Mouse (Mus musculus): ENCODE results near the gene Bckdha. TPM values are rescaled to one million over a fixed set of nuclear protein-coding genes. Genes with fewer than 3 reads are reported as not detected.

Bckdha gene
- polyA plus RNA-seq, 1 experiment from 2014 or later = 54.1 TPM

DNA sequence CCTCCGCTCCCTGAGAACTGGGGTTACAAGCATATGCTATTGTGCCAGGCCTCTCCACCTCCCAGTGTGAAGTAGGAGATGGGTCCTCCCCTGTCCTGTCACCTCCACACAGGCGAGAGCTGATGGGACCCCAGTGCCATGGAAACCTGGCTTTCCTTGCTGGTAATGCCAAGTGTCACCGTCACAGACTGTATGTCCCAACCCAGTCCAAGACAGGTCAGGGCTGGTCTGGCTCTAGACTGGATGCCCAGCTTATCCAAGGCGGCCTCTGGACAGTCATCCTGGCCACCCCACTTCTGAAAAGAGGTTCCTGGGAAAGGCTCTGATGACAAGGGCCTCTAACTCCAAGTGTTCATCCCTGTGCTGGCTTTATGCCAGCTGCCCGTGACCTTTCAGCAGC, 21.7 kb downstream of the Bckdha start:
- H3K9me3 ChIP-seq (replicated peaks; ENCODE audit: control insufficient read depth, low read length) = no peaks in the 10 kb centered on the region
- H3K27me3 ChIP-seq (ENCODE audit: control insufficient read depth, insufficient read depth, low read length) = no peaks in the 10 kb centered on the region
- H3K4me2 ChIP-seq (ENCODE audit: low read depth, low read length) = no peak overlapping the region
- H3K4me1 ChIP-seq (ENCODE audit: control insufficient read depth, insufficient read depth, low read length) = no peaks in the 10 kb centered on the region
- ATAC-seq (ENCODE audit: insufficient read depth, low FRiP score) = no peak
- no peak overlapping the region for H3K27ac ChIP-seq (ENCODE audit: low read length)
- H3K4me3 ChIP-seq (replicated peaks; ENCODE audit: low read length) = no peak overlapping the region
- peaks cover 5% of the 10 kb centered on the region; the same call in 1 of the 2 replicates for H3K36me3 ChIP-seq (ENCODE audit: control insufficient read depth, insufficient read depth, low read length)
- no peak overlapping the region for H3K9ac ChIP-seq (ENCODE audit: low read length)
- 85% methylated on average over 5 of the region's 5 CpGs for WGBS

DNA sequence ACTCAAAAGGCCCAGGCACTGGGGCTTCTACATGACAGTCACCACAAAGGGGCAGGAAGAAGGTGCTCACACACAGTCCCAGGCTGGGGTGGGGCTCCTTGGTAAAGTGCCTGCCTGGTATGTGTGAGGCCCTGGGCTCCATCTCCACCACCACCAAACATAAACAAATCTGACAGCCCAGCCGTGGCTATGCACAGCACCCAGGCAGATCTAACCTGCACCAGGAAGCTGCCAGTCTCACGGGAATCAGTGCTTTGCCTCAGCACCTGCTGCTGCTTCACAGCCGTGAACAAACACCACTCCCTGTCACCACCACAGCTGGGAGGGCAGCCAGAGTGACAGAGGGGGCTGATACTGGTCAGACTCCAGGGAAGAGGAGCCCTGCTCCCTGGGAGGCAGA, 22.4 kb downstream of the Bckdha start:
- peak; percentile 28; the same call in 1 of the 2 replicates for ATAC-seq (ENCODE audit: insufficient read depth, low FRiP score)

DNA sequence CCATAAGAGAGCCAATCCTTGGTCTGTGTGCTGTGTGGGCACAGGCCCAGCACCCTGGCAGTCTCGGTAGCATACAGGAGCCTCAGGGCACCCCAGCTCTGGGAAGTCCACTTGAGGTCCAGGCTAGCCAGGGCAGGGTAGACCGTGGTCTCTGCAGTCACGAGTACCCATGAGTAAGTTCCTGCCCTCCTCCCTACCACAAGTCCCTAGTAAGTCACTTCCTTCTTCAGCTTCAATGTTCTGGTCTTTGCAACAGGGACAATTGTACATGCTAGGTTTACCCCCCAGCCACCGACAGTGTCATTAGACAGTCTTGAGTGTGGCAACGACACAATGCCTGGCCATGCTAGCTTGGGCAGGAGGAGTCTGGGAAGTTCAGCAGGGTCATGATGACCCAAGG, 26.1 kb downstream of the Bckdha start:
- peaks cover 5% of the 10 kb centered on the region; the same call in 1 of the 2 replicates for H3K36me3 ChIP-seq (ENCODE audit: control insufficient read depth, insufficient read depth, low read length)
- no peak overlapping the region for H3K27ac ChIP-seq (ENCODE audit: low read length)
- no peak for ATAC-seq (ENCODE audit: insufficient read depth, low FRiP score)
- H3K9ac ChIP-seq (ENCODE audit: low read length) = no peak overlapping the region
- 0 out of 2 replicates have a peak, but pooled peaks cover 6% of the 10 kb centered on the region for H3K4me1 ChIP-seq (ENCODE audit: control insufficient read depth, insufficient read depth, low read length)
- H3K4me2 ChIP-seq (ENCODE audit: low read depth, low read length) = no peak overlapping the region
- no peak overlapping the region for H3K4me3 ChIP-seq (replicated peaks; ENCODE audit: low read length)
- H3K27me3 ChIP-seq (ENCODE audit: control insufficient read depth, insufficient read depth, low read length) = no peaks in the 10 kb centered on the region
- no peaks in the 10 kb centered on the region for H3K9me3 ChIP-seq (replicated peaks; ENCODE audit: control insufficient read depth, low read length)
- 85% methylated on average over 5 of the region's 5 CpGs for WGBS

More for the DNA sequence above, 22.4 kb downstream of the Bckdha start:
- Histone ChIP-seq H3K27me3 (ENCODE audit: control insufficient read depth, insufficient read depth, low read length) (no peaks in the 10 kb centered on the region), H3K36me3 (ENCODE audit: control insufficient read depth, insufficient read depth, low read length) (peaks cover 5% of the 10 kb centered on the region; the same call in 1 of the 2 replicates), H3K4me2 (ENCODE audit: low read depth, low read length) (no peak overlapping the region), H3K9ac (ENCODE audit: low read length) (0 out of 2 replicates have a peak overlapping the region, but pooled peaks have one; percentile 3), H3K4me1 (ENCODE audit: control insufficient read depth, insufficient read depth, low read length) (no peaks in the 10 kb centered on the region), H3K27ac (ENCODE audit: low read length) (no peak overlapping the region), H3K9me3 (replicated peaks; ENCODE audit: control insufficient read depth, low read length) (no peaks in the 10 kb centered on the region), H3K4me3 (replicated peaks; ENCODE audit: low read length) (no peak overlapping the region)
- 18% methylated on average over 3 of the region's 3 CpGs for WGBS

DNA sequence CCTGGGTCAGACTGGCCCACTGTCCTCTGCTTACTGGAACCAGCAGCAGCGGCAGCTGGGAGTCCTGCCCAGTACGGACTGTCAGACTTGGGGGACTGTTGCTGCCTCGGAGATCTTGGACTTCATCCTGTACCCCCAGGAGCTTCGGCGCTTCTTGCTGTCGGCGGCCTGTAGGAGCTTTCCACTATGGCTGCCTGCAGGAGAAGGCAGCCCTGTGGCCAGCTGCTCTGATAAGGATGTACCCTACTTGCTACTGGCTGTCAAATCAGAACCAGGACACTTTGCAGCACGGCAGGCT, 30.5 kb downstream of the Bckdha start:
- peak overlapping the region; percentile 85 for H3K9ac ChIP-seq (ENCODE audit: low read length)
- no peaks in the 10 kb centered on the region for H3K27me3 ChIP-seq (ENCODE audit: control insufficient read depth, insufficient read depth, low read length)

DNA sequence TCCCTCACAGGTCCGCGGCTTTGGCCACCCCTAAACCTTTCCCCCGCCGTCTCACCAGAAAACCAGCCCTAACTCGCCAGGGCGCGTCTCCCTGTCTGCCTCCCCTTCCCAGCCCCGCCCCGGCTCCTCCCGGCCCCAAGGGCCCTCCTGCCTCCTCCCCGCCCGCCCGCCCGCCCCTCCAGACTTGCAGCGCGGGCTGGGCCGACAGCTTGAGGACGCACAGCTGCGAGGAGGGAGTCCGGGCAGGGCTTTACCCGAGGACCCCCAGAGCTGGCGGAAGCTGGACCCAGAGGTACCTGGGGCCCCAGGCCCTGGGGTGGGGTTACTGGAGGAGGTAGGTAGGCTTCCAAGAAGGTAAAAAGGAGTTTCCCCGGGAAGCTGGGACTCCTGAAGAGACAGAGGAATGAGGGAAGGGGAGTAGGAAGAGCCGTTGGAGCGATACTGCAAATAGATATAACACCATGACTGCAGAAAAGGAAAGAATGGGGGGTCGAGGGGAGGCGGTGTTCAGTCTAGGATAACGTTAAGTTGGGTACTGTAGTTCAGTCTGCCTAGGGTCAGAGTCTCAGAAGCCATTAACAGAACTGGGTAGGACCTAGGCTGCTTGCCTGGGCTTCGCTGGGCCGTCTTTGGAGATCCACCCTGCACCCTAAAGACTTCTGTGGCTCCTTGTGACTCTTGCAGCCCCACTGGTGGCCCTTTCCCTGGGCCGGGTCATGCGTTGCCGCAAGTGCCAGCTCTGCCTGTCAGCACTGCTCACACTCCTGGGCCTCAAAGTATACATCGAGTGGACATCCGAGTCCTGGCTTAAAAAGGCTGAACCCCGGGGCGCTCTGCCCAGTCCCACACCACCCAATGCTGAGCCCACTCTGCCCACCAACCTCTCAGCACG, 31.1 kb downstream of the Bckdha start:
- Histone ChIP-seq H3K27ac (ENCODE audit: low read length) (peak overlapping the region; percentile 85), H3K4me3 (replicated peaks; ENCODE audit: low read length) (peak overlapping the region; percentile 58), H3K4me2 (ENCODE audit: low read depth, low read length) (peak overlapping the region; percentile 81), H3K9ac (ENCODE audit: low read length) (peak overlapping the region; percentile 85), H3K27me3 (ENCODE audit: control insufficient read depth, insufficient read depth, low read length) (no peaks in the 10 kb centered on the region), H3K9me3 (replicated peaks; ENCODE audit: control insufficient read depth, low read length) (no peaks in the 10 kb centered on the region), H3K36me3 (ENCODE audit: control insufficient read depth, insufficient read depth, low read length) (no peaks in the 10 kb centered on the region; the same call in 1 of the 2 replicates), H3K4me1 (ENCODE audit: control insufficient read depth, insufficient read depth, low read length) (peaks cover 16% of the 10 kb centered on the region)
- peak; percentile 88 for ATAC-seq (ENCODE audit: insufficient read depth, low FRiP score)
- WGBS = 12% methylated on average over 38 of the region's 38 CpGs

More for the DNA sequence above, 30.5 kb downstream of the Bckdha start:
- Histone ChIP-seq H3K9me3 (replicated peaks; ENCODE audit: control insufficient read depth, low read length) (no peaks in the 10 kb centered on the region), H3K4me2 (ENCODE audit: low read depth, low read length) (peak overlapping the region; percentile 81), H3K4me3 (replicated peaks; ENCODE audit: low read length) (peak overlapping the region; percentile 58), H3K36me3 (ENCODE audit: control insufficient read depth, insufficient read depth, low read length) (no peaks in the 10 kb centered on the region; the same call in 1 of the 2 replicates), H3K27ac (ENCODE audit: low read length) (peak overlapping the region; percentile 85; the same call in 1 of the 2 replicates), H3K4me1 (ENCODE audit: control insufficient read depth, insufficient read depth, low read length) (peaks cover 16% of the 10 kb centered on the region)
- no peak for ATAC-seq (ENCODE audit: insufficient read depth, low FRiP score)
- WGBS = 46% methylated on average over 8 of the region's 8 CpGs

DNA sequence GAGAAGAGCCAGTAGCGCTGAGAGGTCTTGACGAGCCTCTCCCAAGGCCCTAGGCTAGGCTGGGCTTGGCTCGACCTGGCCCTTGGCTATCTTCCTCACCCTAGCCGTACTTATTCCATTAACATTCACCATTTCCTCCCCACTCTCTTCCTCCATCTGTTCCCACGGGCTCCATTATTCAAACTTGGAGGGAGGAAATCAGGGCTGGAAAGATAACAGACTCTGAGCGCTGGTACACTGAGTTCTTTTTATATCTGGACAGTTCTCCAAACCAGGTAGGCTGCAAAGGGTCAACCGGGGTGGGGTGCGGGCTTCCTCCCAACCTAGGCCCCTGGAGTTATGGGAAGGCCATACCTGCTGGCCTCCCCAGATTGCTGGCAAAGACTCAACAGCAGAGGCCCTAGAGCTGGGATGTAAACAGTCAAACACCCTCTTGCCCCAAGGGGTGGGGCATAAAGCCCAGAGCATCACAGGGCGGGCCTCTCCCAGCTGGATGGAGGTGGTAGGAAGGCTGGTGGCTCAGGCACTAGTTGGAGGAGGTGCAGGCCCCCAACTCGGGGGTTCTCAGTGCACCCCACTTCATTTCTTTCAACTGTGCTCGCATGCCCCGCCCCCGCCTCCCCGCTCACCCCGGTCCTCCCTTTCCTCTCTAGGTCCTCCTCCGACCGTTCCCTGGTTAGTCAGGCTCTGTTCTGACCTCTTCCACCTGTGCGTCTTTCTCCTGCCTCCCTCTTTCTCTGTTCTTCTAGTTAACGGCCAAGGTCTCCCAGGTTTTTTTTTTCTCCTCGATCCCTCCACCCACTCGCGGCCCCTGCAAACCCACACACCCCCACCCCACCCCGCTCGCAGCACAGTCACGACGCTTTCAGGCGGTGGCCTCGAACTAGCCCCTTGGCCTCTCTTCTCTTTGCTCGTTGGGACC, 32.0 kb downstream of the Bckdha start, which contains the start of gene B3gnt8:
Gene B3gnt8, plus strand, starts transcription at position 146 of the 922 bp plus-strand sequence.
- H3K4me2 ChIP-seq (ENCODE audit: low read depth, low read length) = peak within 1 kb of the TSS; percentile 81
- H3K9me3 ChIP-seq (replicated peaks; ENCODE audit: control insufficient read depth, low read length) = no peaks in the 10 kb centered on the region
- H3K36me3 ChIP-seq (ENCODE audit: control insufficient read depth, insufficient read depth, low read length) = no peaks in the 10 kb centered on the region; the same call in 1 of the 2 replicates
- H3K27me3 ChIP-seq (ENCODE audit: control insufficient read depth, insufficient read depth, low read length) = no peaks in the 10 kb centered on the region
- peak; percentile 63; the same call in 1 of the 2 replicates for ATAC-seq (ENCODE audit: insufficient read depth, low FRiP score)
- peak within 1 kb of the TSS; percentile 85 for H3K27ac ChIP-seq (ENCODE audit: low read length)
- H3K4me1 ChIP-seq (ENCODE audit: control insufficient read depth, insufficient read depth, low read length) = peaks cover 16% of the 10 kb centered on the region
- peak within 1 kb of the TSS; percentile 58 for H3K4me3 ChIP-seq (replicated peaks; ENCODE audit: low read length)
- H3K9ac ChIP-seq (ENCODE audit: low read length) = peak within 1 kb of the TSS; percentile 85
- WGBS = 9% methylated on average over 29 of the region's 29 CpGs

DNA sequence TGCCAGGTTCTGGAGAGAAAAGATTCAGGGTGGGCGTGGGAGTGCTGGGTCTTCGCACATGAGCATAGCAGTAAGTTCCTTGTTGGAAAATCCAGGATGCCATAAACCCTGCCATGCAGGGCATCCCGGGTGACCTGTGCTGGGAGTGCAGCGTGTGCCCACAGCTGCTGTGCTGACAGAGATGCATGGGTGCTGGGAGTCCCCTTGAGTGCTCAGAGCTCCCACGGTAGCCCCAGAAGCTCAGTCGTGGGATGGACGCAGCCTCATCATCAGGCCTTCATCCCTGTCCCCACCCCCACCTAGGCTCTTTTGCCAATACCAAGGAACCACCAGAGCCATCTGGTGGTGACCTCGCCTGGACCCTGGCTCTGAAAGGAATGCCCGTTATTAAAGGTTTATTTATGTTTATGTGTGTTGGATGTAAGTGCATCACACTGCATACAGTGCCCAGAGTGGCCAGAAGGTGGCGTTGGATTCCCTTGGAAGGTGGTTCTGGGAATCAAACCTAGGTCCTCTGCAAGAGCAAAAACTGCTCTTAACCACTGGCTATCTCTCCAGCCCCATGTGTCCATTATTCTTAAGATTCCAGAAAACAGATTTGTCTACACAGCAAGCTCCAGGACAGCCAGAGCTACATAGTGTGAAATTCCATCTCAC, 33.1 kb downstream of the Bckdha start:
- H3K9me3 ChIP-seq (replicated peaks; ENCODE audit: control insufficient read depth, low read length) = no peaks in the 10 kb centered on the region
- no peak overlapping the region for H3K4me2 ChIP-seq (ENCODE audit: low read depth, low read length)
- peaks cover 16% of the 10 kb centered on the region for H3K4me1 ChIP-seq (ENCODE audit: control insufficient read depth, insufficient read depth, low read length)
- no peak for ATAC-seq (ENCODE audit: insufficient read depth, low FRiP score)
- H3K9ac ChIP-seq (ENCODE audit: low read length) = no peak overlapping the region
- no peak overlapping the region for H3K27ac ChIP-seq (ENCODE audit: low read length)
- no peaks in the 10 kb centered on the region; the same call in 1 of the 2 replicates for H3K36me3 ChIP-seq (ENCODE audit: control insufficient read depth, insufficient read depth, low read length)
- H3K4me3 ChIP-seq (replicated peaks; ENCODE audit: low read length) = no peak overlapping the region
- no peaks in the 10 kb centered on the region for H3K27me3 ChIP-seq (ENCODE audit: control insufficient read depth, insufficient read depth, low read length)
- WGBS = 70% methylated on average over 10 of the region's 10 CpGs

DNA sequence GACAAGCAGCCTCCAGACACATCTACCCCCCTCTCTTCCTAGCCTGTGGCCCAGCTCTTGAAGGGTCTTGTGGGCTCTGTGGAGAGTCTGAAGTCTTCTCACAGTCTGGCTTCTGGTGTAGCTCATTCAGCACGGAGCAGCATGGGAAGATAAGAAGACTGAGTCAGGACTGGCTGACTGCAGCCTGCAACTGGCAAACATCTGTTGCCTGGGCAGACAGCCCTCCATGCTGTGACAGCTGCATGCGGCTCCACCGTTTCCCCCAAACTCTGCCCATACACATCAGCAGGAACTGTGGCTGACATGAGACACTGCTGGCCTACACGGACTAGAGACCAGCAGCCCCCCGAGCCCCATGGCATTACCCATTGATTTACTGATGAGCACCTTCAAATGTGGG, 33.9 kb downstream of the Bckdha start:
- no peaks in the 10 kb centered on the region for H3K9me3 ChIP-seq (replicated peaks; ENCODE audit: control insufficient read depth, low read length)
- no peaks in the 10 kb centered on the region for H3K27me3 ChIP-seq (ENCODE audit: control insufficient read depth, insufficient read depth, low read length)
- H3K9ac ChIP-seq (ENCODE audit: low read length) = no peak overlapping the region
- no peak overlapping the region for H3K4me3 ChIP-seq (replicated peaks; ENCODE audit: low read length)
- peaks cover 16% of the 10 kb centered on the region for H3K4me1 ChIP-seq (ENCODE audit: control insufficient read depth, insufficient read depth, low read length)
- 57% methylated on average over 5 of the region's 5 CpGs for WGBS
- H3K36me3 ChIP-seq (ENCODE audit: control insufficient read depth, insufficient read depth, low read length) = no peaks in the 10 kb centered on the region; the same call in 1 of the 2 replicates
- H3K27ac ChIP-seq (ENCODE audit: low read length) = peak overlapping the region; percentile 19
- no peak overlapping the region for H3K4me2 ChIP-seq (ENCODE audit: low read depth, low read length)
- ATAC-seq (ENCODE audit: insufficient read depth, low FRiP score) = no peak

Measured in stomach, embryonic 16.5 days (tissue).